Comparison of ENCODE assay signal across 15 mouse cellular contexts in genomic region chr1:185150431-185151129, GRCm38 (mm10). TPM values are rescaled to one million over a fixed set of nuclear protein-coding genes. Genes with fewer than 3 reads are reported as not detected.
DNase-seq lines count a peak whose midpoint lies in the region; ATAC-seq and TF ChIP-seq lines count a peak whose summit lies in the region.
"Had no signal": no experiment of that assay in that cellular context is flagged by ENCODE, and none has a peak within 500 bp of the region (broad histone marks: within the 10 kb centered on the region; RNA-seq: fewer than 3 reads in every experiment).

No protein-coding gene starts in this region.

- H3K4me1 ChIP-seq in forebrain, embryonic 10.5 days: peaks cover 26% of the 10 kb centered on the region
- H3K4me1 ChIP-seq in forebrain, embryonic 13.5 days: peaks cover 14% of the 10 kb centered on the region
- H3K4me1 ChIP-seq in midbrain, embryonic 11.5 days (ENCODE audit: control insufficient read depth, insufficient read depth, low read length): peaks cover 18% of the 10 kb centered on the region
- H3K4me1 ChIP-seq in midbrain, postnatal 0 days (ENCODE audit: insufficient read depth, low read length): 0 out of 2 replicates have a peak, but pooled peaks cover 4% of the 10 kb centered on the region
- peaks cover 10% of the 10 kb centered on the region; the same call in 1 of the 2 replicates for H3K4me1 ChIP-seq in hindbrain, embryonic 13.5 days (replicated peaks)
- H3K4me1 ChIP-seq: heart, embryonic 12.5 days; limb, embryonic 10.5 days; liver, embryonic 12.5 days had no signal

- no peaks in the 10 kb centered on the region for H3K27me3 ChIP-seq in forebrain, embryonic 10.5 days (ENCODE audit: poor library complexity, severe bottlenecking)
- no peaks in the 10 kb centered on the region for H3K27me3 ChIP-seq in forebrain, embryonic 13.5 days
- no peaks in the 10 kb centered on the region for H3K27me3 ChIP-seq in midbrain, embryonic 11.5 days (ENCODE audit: control insufficient read depth, insufficient read depth, low read length)
- H3K27me3 ChIP-seq in midbrain, postnatal 0 days (ENCODE audit: insufficient read depth, low read length): no peaks in the 10 kb centered on the region
- H3K27me3 ChIP-seq in hindbrain, embryonic 13.5 days: no peaks in the 10 kb centered on the region
- H3K27me3 ChIP-seq: heart, embryonic 12.5 days; kidney, embryonic 15.5 days; liver, embryonic 12.5 days had no signal

- no peak overlapping the region for H3K4me3 ChIP-seq in forebrain, embryonic 10.5 days
- no peak overlapping the region for H3K4me3 ChIP-seq in forebrain, embryonic 13.5 days
- H3K4me3 ChIP-seq in midbrain, embryonic 11.5 days (ENCODE audit: low read depth, low read length): no peak overlapping the region
- no peak overlapping the region for H3K4me3 ChIP-seq in midbrain, postnatal 0 days (ENCODE audit: low read depth, low read length)
- no peak overlapping the region for H3K4me3 ChIP-seq in hindbrain, embryonic 13.5 days
- H3K4me3 ChIP-seq: heart, embryonic 12.5 days; kidney, embryonic 15.5 days; layer of hippocampus, adult 2 months; limb, embryonic 10.5 days; liver, embryonic 12.5 days had no signal

- H3K27ac ChIP-seq in forebrain, embryonic 10.5 days: peak overlapping the region; percentile 65; the same call in 1 of the 2 replicates
- no peak overlapping the region for H3K27ac ChIP-seq in forebrain, embryonic 13.5 days
- H3K27ac ChIP-seq in midbrain, embryonic 11.5 days (ENCODE audit: low read depth, low read length): no peak overlapping the region
- H3K27ac ChIP-seq in midbrain, postnatal 0 days (ENCODE audit: low read depth, low read length): no peak overlapping the region
- no peak overlapping the region for H3K27ac ChIP-seq in hindbrain, embryonic 13.5 days
- H3K27ac ChIP-seq: kidney, embryonic 15.5 days; layer of hippocampus, adult 2 months; limb, embryonic 10.5 days; liver, embryonic 12.5 days had no signal

- no peaks in the 10 kb centered on the region for H3K36me3 ChIP-seq in forebrain, embryonic 10.5 days (replicated peaks)
- H3K36me3 ChIP-seq in forebrain, embryonic 13.5 days (ENCODE audit: poor library complexity, severe bottlenecking): no peaks in the 10 kb centered on the region
- H3K36me3 ChIP-seq in midbrain, embryonic 11.5 days (ENCODE audit: control insufficient read depth, insufficient read depth, low read length): no peaks in the 10 kb centered on the region
- H3K36me3 ChIP-seq in midbrain, postnatal 0 days (ENCODE audit: insufficient read depth, low read length): no peaks in the 10 kb centered on the region
- H3K36me3 ChIP-seq in hindbrain, embryonic 13.5 days: no peaks in the 10 kb centered on the region
- H3K36me3 ChIP-seq: heart, embryonic 12.5 days; kidney, embryonic 15.5 days; limb, embryonic 10.5 days; liver, embryonic 12.5 days had no signal

- DNase-seq in forebrain, embryonic 10.5 days (ENCODE audit: extremely low spot score, low spot score): no peak
- DNase-seq in midbrain, embryonic 11.5 days (ENCODE audit: low spot score, missing footprints): peak; percentile 82
- no peak for DNase-seq in midbrain, postnatal 0 days (ENCODE audit: low spot score)
- peak; percentile 19 to 53 for DNase-seq in left cerebral cortex, adult 9 months (ENCODE audit: low spot score in 2 of 2)
- peak; percentile 77 for DNase-seq in telencephalon, adult 2 months (ENCODE audit: low read depth, low spot score)
- DNase-seq in heart, adult 8-10 months (ENCODE audit: low spot score): no peak
- DNase-seq: adrenal gland, postnatal 36 days; gastrocnemius, postnatal 14 days had no signal

- H3K9ac ChIP-seq in forebrain, embryonic 13.5 days: no peak overlapping the region
- no peak overlapping the region for H3K9ac ChIP-seq in midbrain, embryonic 11.5 days (ENCODE audit: low read length)
- no peak overlapping the region for H3K9ac ChIP-seq in midbrain, postnatal 0 days (replicated peaks; ENCODE audit: low read length, poor library complexity, severe bottlenecking)
- H3K9ac ChIP-seq in hindbrain, embryonic 13.5 days: no peak overlapping the region
- H3K9ac ChIP-seq: heart, embryonic 12.5 days; kidney, embryonic 15.5 days; liver, embryonic 12.5 days had no signal

- no peak overlapping the region for H3K4me2 ChIP-seq in forebrain, embryonic 13.5 days
- H3K4me2 ChIP-seq in midbrain, embryonic 11.5 days: no peak overlapping the region
- H3K4me2 ChIP-seq in midbrain, postnatal 0 days (ENCODE audit: low read depth, low read length, poor library complexity, severe bottlenecking): no peak overlapping the region
- H3K4me2 ChIP-seq in hindbrain, embryonic 13.5 days: no peak overlapping the region
- H3K4me2 ChIP-seq: heart, embryonic 12.5 days; kidney, embryonic 15.5 days; liver, embryonic 12.5 days had no signal

- WGBS in forebrain, embryonic 10.5 days: 85% methylated on average over 15 of the region's 15 CpGs
- WGBS in forebrain, embryonic 13.5 days: 59% methylated on average over 15 of the region's 15 CpGs
- WGBS in midbrain, embryonic 11.5 days: 64% methylated on average over 15 of the region's 15 CpGs
- 50% methylated on average over 15 of the region's 15 CpGs for WGBS in midbrain, postnatal 0 days
- 82% methylated on average over 15 of the region's 15 CpGs for WGBS in hindbrain, embryonic 13.5 days

- ATAC-seq in forebrain, embryonic 13.5 days: no peak
- 0 out of 2 replicates have a peak, but pooled peaks have one; percentile 44 for ATAC-seq in midbrain, embryonic 11.5 days (ENCODE audit: low FRiP score)
- ATAC-seq in midbrain, postnatal 0 days (ENCODE audit: low FRiP score): no peak
- no peak for ATAC-seq in hindbrain, embryonic 13.5 days (ENCODE audit: low FRiP score)
- ATAC-seq: liver, embryonic 12.5 days had no signal

- TF ChIP-seq CTCF in midbrain, postnatal 0 days (IDR thresholded peaks at IDR 0.05): no peak

- H3K9me3 ChIP-seq in forebrain, embryonic 10.5 days: no peaks in the 10 kb centered on the region
- no peaks in the 10 kb centered on the region for H3K9me3 ChIP-seq in forebrain, embryonic 13.5 days (replicated peaks)
- no peaks in the 10 kb centered on the region for H3K9me3 ChIP-seq in midbrain, embryonic 11.5 days (ENCODE audit: control insufficient read depth, low read length)
- H3K9me3 ChIP-seq in midbrain, postnatal 0 days (ENCODE audit: low read length): no peaks in the 10 kb centered on the region
- no peaks in the 10 kb centered on the region for H3K9me3 ChIP-seq in hindbrain, embryonic 13.5 days
- H3K9me3 ChIP-seq: heart, embryonic 12.5 days; kidney, embryonic 15.5 days; limb, embryonic 10.5 days; liver, embryonic 12.5 days had no signal

RNA-seq across cellular contexts. Expression of gene Rab3gap2, which starts 53.3 kb away (rescaled TPM):
- 18.4 and 19.0 TPM in 2 replicates for polyA plus RNA-seq in forebrain, embryonic 10.5 days (2016; fragmentation: Nextera tagmentation; extraction: Ambion mirVana)
- polyA plus RNA-seq in forebrain, embryonic 13.5 days (2015; fragmentation: Nextera tagmentation; extraction: Ambion mirVana): 19.3 and 21.9 TPM in 2 replicates
- 21.0 and 22.3 TPM in 2 replicates for polyA plus RNA-seq in midbrain, embryonic 11.5 days (2014; fragmentation: Nextera tagmentation; extraction: Ambion mirVana)
- 29.8 and 32.0 TPM in 2 replicates for total RNA-seq in midbrain, postnatal 0 days (2014; rRNA removed)
- polyA plus RNA-seq in midbrain, postnatal 0 days (2015; fragmentation: Nextera tagmentation; extraction: Ambion mirVana): 19.3 and 20.2 TPM in 2 replicates
- 10 to 100 TPM; 19.6 to 23.0 (median 20.8) TPM for total RNA-seq in heart, adult 8-10 months (2022)
- 25.4 and 25.6 TPM in 2 replicates for polyA plus RNA-seq in hindbrain, embryonic 13.5 days (2015; fragmentation: Nextera tagmentation; extraction: Ambion mirVana)

Comparison
In these comparisons a context has a peak if more than half of its experiments do, and no peak if none do; other contexts are left out.
1. DNase-seq: peak in midbrain, embryonic 11.5 days (single experiment), left cerebral cortex, adult 9 months (2 of 2) and telencephalon, adult 2 months (single experiment); none in forebrain, embryonic 10.5 days (single experiment), midbrain, postnatal 0 days (single experiment) and heart, adult 8-10 months (single experiment).